Mouse (Mus musculus): ENCODE data around the gene Alcam.

The Alcam gene

GRCm38 (mm10) chr16:52261755-52262154 is 192.1 kb downstream of the Alcam start:
- DNase-seq (ENCODE audit: low spot score in 2 of 2), result no peak

GRCm38 (mm10) chr16:52250935-52251334 is 202.9 kb downstream of the Alcam start:
- DNase-seq (ENCODE audit: low spot score in 2 of 2), result no peak

GRCm38 (mm10) chr16:52250196-52250595 is 203.7 kb downstream of the Alcam start:
- DNase-seq (ENCODE audit: low spot score in 2 of 2), result no peak

GRCm38 (mm10) chr16:52243421-52243973 is 210.4 kb downstream of the Alcam start:
- DNase-seq (ENCODE audit: low spot score in 2 of 2), result no peak

GRCm38 (mm10) chr16:52242144-52242543 is 211.7 kb downstream of the Alcam start:
- DNase-seq (ENCODE audit: low spot score in 2 of 2), result no peak

- peak; percentile 25 to 51 for DNase-seq (ENCODE audit: low spot score in 2 of 2)
Measured at GRCm38 (mm10) chr16:52229930-52230329, 223.9 kb downstream of the Alcam start.

GRCm38 (mm10) chr16:52229446-52229845 is 224.4 kb downstream of the Alcam start:
- DNase-seq (ENCODE audit: low spot score in 2 of 2), result no peak

- DNase-seq (ENCODE audit: low spot score in 2 of 2), result no peak
Measured at GRCm38 (mm10) chr16:52222896-52223295, 231.0 kb downstream of the Alcam start.

- peak in 1 of 2 experiments; percentile 23 for DNase-seq (ENCODE audit: low spot score in 2 of 2)
Measured at GRCm38 (mm10) chr16:52219069-52219468, 234.8 kb downstream of the Alcam start.

- DNase-seq (ENCODE audit: low spot score in 2 of 2), result no peak
Measured at GRCm38 (mm10) chr16:52210844-52211606, 242.8 kb downstream of the Alcam start.

- DNase-seq (ENCODE audit: low spot score in 2 of 2), result no peak
Measured at GRCm38 (mm10) chr16:52200107-52200506, 253.8 kb downstream of the Alcam start.

Measured in right cerebral cortex, postnatal 36 days (tissue).